Mouse (Mus musculus) heart, postnatal 0 days (tissue): ENCODE measurements around the gene Zfhx3.

Experiments used
- CTCF ChIP-seq: IDR thresholded peaks from 2 replicates; pipeline ENCODE4 v1.5.1; 2016; ENCODE audit warnings: antibody characterized with exemption, control low read depth, low read depth
- EP300 ChIP-seq: IDR thresholded peaks from 2 replicates; pipeline ENCODE4 v1.6.1; 2016; ENCODE audit warnings: antibody characterized with exemption, low read depth

DNA sequence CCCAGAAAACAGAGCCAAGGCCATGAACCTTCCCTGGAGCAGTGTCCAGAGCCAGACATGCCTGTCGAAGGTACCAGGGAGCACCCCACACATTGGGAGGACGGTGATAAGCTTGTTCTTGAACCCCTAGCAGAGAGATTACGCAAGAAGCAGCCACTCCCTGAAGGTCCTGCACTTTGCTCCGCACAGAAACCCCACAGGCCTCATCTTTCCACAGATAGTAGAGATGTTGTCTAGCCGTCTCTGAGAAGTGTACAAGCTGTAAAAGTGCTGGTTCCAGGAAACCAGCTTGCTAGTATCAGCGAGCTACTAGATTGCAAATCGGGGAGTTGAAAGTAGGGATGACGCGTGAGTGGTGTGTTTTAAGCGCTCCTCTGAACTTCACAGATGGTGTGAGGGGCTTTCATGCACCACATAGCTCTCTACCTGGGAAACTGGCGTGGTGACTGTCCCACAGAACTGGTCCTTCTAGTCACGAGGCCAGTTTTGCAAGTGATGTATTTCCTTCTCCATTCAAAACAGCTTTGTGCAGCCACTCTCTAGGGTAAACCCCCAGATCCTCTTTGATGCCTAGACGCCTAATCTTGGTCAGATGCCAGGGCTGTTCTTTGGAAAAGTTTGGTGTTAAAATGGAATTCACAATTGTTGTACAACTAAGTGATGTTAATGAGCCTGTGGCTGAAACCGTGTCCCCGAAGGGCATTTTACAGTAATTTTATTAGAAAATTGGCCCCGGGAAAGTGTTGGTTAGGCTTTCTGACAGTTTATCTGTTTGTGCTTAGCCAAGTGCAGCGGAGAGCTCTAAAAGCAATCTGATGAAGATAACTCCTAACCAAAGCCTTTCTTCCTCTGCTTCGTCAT is 993.6 kb downstream of the Zfhx3 start:
- no peak for TF ChIP-seq EP300
- TF ChIP-seq CTCF = no peak
